Mouse (Mus musculus) brain, embryonic 14.5 days (tissue): ENCODE measurements around the gene G6pc3.

Experiments used
- CTCF ChIP-seq: fragments of 200-500 bp; IDR thresholded peaks from 2 replicates; pipeline ENCODE4 v1.5.1; 2012; ENCODE audit warnings: inconsistent platforms, mild to moderate bottlenecking, moderate library complexity, borderline replicate concordance; ENCODE audit not compliant: insufficient read depth, insufficient read length; ENCODE audit errors: extremely low read depth
- POLR2A ChIP-seq: fragments of 200-500 bp; IDR thresholded peaks from 2 replicates; pipeline ENCODE4 v1.6.1; 2012; ENCODE audit warnings: mild to moderate bottlenecking, inconsistent platforms, borderline replicate concordance; ENCODE audit not compliant: poor library complexity, insufficient read depth, insufficient read length, severe bottlenecking; ENCODE audit errors: extremely low read depth

DNA sequence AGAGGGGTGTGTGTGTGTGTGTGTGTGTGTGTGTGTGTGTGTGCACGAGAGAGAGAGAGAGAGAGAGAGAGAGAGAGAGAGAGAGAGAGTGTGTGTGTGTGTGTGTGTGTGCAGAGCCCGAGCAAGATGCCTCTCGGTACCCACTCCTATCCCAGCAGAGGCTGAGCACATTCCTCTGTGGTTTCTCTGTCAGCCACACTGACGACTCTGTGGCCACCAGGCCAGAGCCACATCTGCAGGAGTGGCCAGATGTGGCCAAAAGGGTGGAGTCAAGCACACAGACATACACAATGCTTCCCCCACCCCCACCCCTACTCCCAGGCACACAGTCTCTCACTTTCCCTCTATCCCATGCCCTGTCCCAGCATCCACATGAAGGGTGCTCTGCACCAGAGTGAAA, 19.4 kb downstream of the G6pc3 start:
- TF ChIP-seq CTCF (no peak), POLR2A (no peak)
